Mouse (Mus musculus) T-helper 17 cell (primary cell): ENCODE data around the gene Senp2.

Experiments used
- in situ Hi-C, 2 experiments: fragments of 300-600 bp; cut with MboI, MseI; formaldehyde crosslinking; loops; 1 replicate in 1 of 2; 2 replicates in 1 of 2; pipeline ENCODE4 v1.15.1; 2025; ENCODE audit warnings: high pct_unique_total_duplicates in 2 of 2

The Senp2 gene

GRCm38 (mm10) chr16:22085411-22085810, 76.1 kb downstream of the Senp2 start:
- in situ Hi-C loops: no loop called here

- in situ Hi-C loops: no loop called here
Observed at GRCm38 (mm10) chr16:22091255-22091783, 82.0 kb downstream of the Senp2 start.

DNA sequence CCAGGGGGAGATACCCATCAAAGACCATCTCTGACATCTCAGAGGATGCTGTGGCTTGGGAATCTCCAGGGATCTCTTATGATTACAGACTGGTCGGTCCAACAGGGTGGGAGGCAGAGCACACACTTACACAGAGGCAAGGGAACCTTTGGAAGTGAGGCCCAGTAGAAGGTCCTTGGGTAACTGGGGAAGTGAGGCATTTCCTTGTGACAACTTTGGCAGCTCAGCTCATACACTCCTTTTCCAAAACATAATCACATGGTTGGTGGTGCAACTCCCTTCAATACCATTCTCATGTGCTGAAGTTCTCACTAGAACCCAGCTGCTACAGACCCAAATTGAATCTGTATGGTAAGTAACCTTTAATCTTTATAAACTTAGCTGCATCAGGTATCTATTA, 86.5 kb downstream of the Senp2 start:
- in situ Hi-C loops: no loop called here

- in situ Hi-C loops: no loop called here
Observed at GRCm38 (mm10) chr16:22097659-22098058, 88.4 kb downstream of the Senp2 start.
